Mouse (Mus musculus): Measurements from ENCODE around the gene Slc17a4. TPM values are rescaled to one million over a fixed set of nuclear protein-coding genes. Genes with fewer than 3 reads are reported as not detected.

Gene Slc17a4
- total RNA-seq, 2 experiments from 2014 or later, result 0.42 to 2.4 TPM

Other genes starting within 250 kb of the Slc17a4 start
- gene Hist1h2ac, start 231.1 kb downstream of the Slc17a4 start, total RNA-seq (2015; ENCODE audit: low replicate concordance), result 7.5 and 8.3 TPM in 2 replicates
- gene Hist1h2ac, start 231.1 kb downstream of the Slc17a4 start, total RNA-seq (2017; ENCODE audit: low replicate concordance), result 152 and 187 TPM in 2 replicates
- gene Hist1h2bc, start 230.8 kb downstream of the Slc17a4 start, total RNA-seq (2015; ENCODE audit: low replicate concordance), result 84.3 and 136 TPM in 2 replicates
- gene Hist1h2bc, start 230.8 kb downstream of the Slc17a4 start, total RNA-seq (2017; ENCODE audit: low replicate concordance), result 401 and 556 TPM in 2 replicates
- gene Hist1h1t, start 219.2 kb downstream of the Slc17a4 start, total RNA-seq (2015; ENCODE audit: low replicate concordance), result 2.2 TPM in 1 of 2 replicates, not detected in the other
- gene Hist1h1t, start 219.2 kb downstream of the Slc17a4 start, total RNA-seq (2017; ENCODE audit: low replicate concordance), result 3.5 and 8.2 TPM in 2 replicates
- gene Hist1h4c, start 216.6 kb downstream of the Slc17a4 start, total RNA-seq (2015; ENCODE audit: low replicate concordance), result 225 and 268 TPM in 2 replicates
- gene Hist1h4c, start 216.6 kb downstream of the Slc17a4 start, total RNA-seq (2017; ENCODE audit: low replicate concordance), result 667 and 1,084 TPM in 2 replicates
- 7.5 and 14.1 TPM in 2 replicates for gene Hfe, start 204.2 kb downstream of the Slc17a4 start, total RNA-seq (2015; ENCODE audit: low replicate concordance)
- gene Hfe, start 204.2 kb downstream of the Slc17a4 start, total RNA-seq (2017; ENCODE audit: low replicate concordance), result 0.77 and 2.2 TPM in 2 replicates
- gene Hist1h1c, start 176.2 kb downstream of the Slc17a4 start, total RNA-seq (2015; ENCODE audit: low replicate concordance), result 527 and 533 TPM in 2 replicates
- gene Hist1h1c, start 176.2 kb downstream of the Slc17a4 start, total RNA-seq (2017; ENCODE audit: low replicate concordance), result 3,859 and 4,708 TPM in 2 replicates
- gene Hist1h3c, start 169.4 kb downstream of the Slc17a4 start, total RNA-seq (2015; ENCODE audit: low replicate concordance), result 412 and 474 TPM in 2 replicates
- 1,335 and 2,217 TPM in 2 replicates for gene Hist1h3c, start 169.4 kb downstream of the Slc17a4 start, total RNA-seq (2017; ENCODE audit: low replicate concordance)
- gene Hist1h2bb, start 168.3 kb downstream of the Slc17a4 start, total RNA-seq (2015; ENCODE audit: low replicate concordance), result 856 and 1,017 TPM in 2 replicates
- gene Hist1h2bb, start 168.3 kb downstream of the Slc17a4 start, total RNA-seq (2017; ENCODE audit: low replicate concordance), result 7,682 and 13,399 TPM in 2 replicates
- 222 and 372 TPM in 2 replicates for gene Hist1h2ab, start 163.9 kb downstream of the Slc17a4 start, total RNA-seq (2015; ENCODE audit: low replicate concordance)
- 5,516 and 10,292 TPM in 2 replicates for gene Hist1h2ab, start 163.9 kb downstream of the Slc17a4 start, total RNA-seq (2017; ENCODE audit: low replicate concordance)
- 1,233 and 1,450 TPM in 2 replicates for gene Hist1h3b, start 162.7 kb downstream of the Slc17a4 start, total RNA-seq (2015; ENCODE audit: low replicate concordance)
- 1,686 and 1,833 TPM in 2 replicates for gene Hist1h3b, start 162.7 kb downstream of the Slc17a4 start, total RNA-seq (2017; ENCODE audit: low replicate concordance)
- gene Hist1h4b, start 158.0 kb downstream of the Slc17a4 start, total RNA-seq (2015; ENCODE audit: low replicate concordance), result 331 and 380 TPM in 2 replicates
- 1,134 and 2,811 TPM in 2 replicates for gene Hist1h4b, start 158.0 kb downstream of the Slc17a4 start, total RNA-seq (2017; ENCODE audit: low replicate concordance)
- gene Hist1h4a, start 153.8 kb downstream of the Slc17a4 start, total RNA-seq (2015; ENCODE audit: low replicate concordance), result 142 and 188 TPM in 2 replicates
- 706 and 1,369 TPM in 2 replicates for gene Hist1h4a, start 153.8 kb downstream of the Slc17a4 start, total RNA-seq (2017; ENCODE audit: low replicate concordance)
- gene Hist1h3a, start 152.6 kb downstream of the Slc17a4 start, total RNA-seq (2015; ENCODE audit: low replicate concordance), result 238 and 271 TPM in 2 replicates
- 723 and 806 TPM in 2 replicates for gene Hist1h3a, start 152.6 kb downstream of the Slc17a4 start, total RNA-seq (2017; ENCODE audit: low replicate concordance)
- gene Hist1h1a, start 151.3 kb downstream of the Slc17a4 start, total RNA-seq (2015; ENCODE audit: low replicate concordance), result 666 and 715 TPM in 2 replicates
- gene Hist1h1a, start 151.3 kb downstream of the Slc17a4 start, total RNA-seq (2017; ENCODE audit: low replicate concordance), result 4,010 and 6,111 TPM in 2 replicates
- gene Trim38, start 145.1 kb downstream of the Slc17a4 start, total RNA-seq (2015; ENCODE audit: low replicate concordance), result not detected in 2 replicates
- gene Trim38, start 145.1 kb downstream of the Slc17a4 start, total RNA-seq (2017; ENCODE audit: low replicate concordance), result 0.39 TPM in 1 of 2 replicates, not detected in the other
- gene Slc17a2, start 108.0 kb downstream of the Slc17a4 start, total RNA-seq (2015; ENCODE audit: low replicate concordance), result not detected in 2 replicates
- gene Slc17a2, start 108.0 kb downstream of the Slc17a4 start, total RNA-seq (2017; ENCODE audit: low replicate concordance), result not detected in 2 replicates
- gene Slc17a3, start 75.6 kb downstream of the Slc17a4 start, total RNA-seq (2015; ENCODE audit: low replicate concordance), result not detected in 2 replicates
- not detected in 2 replicates for gene Slc17a3, start 75.6 kb downstream of the Slc17a4 start, total RNA-seq (2017; ENCODE audit: low replicate concordance)
- not detected in 2 replicates for gene Slc17a1, start 47.3 kb downstream of the Slc17a4 start, total RNA-seq (2015; ENCODE audit: low replicate concordance)
- gene Slc17a1, start 47.3 kb downstream of the Slc17a4 start, total RNA-seq (2017; ENCODE audit: low replicate concordance), result not detected in 2 replicates
- gene Hist1h2ba, start 19.1 kb upstream of the Slc17a4 start, total RNA-seq (2015; ENCODE audit: low replicate concordance), result not detected in 2 replicates
- gene Hist1h2ba, start 19.1 kb upstream of the Slc17a4 start, total RNA-seq (2017; ENCODE audit: low replicate concordance), result not detected in 2 replicates
- gene Hist1h2aa, start 19.5 kb upstream of the Slc17a4 start, total RNA-seq (2015; ENCODE audit: low replicate concordance), result not detected in 2 replicates
- gene Hist1h2aa, start 19.5 kb upstream of the Slc17a4 start, total RNA-seq (2017; ENCODE audit: low replicate concordance), result not detected in 2 replicates
- gene Scgn, start 76.2 kb upstream of the Slc17a4 start, total RNA-seq (2015; ENCODE audit: low replicate concordance), result not detected in 2 replicates
- gene Scgn, start 76.2 kb upstream of the Slc17a4 start, total RNA-seq (2017; ENCODE audit: low replicate concordance), result not detected in 2 replicates